Mouse (Mus musculus): Measurements from ENCODE around the gene Fbp2. TPM values are rescaled to one million over a fixed set of nuclear protein-coding genes. Genes with fewer than 3 reads are reported as not detected.
"Not testable (repeated sequence)": the region's sequence is repeated elsewhere in the genome, so short reads cannot be mapped to it uniquely, and the experiment has no call there.

Fbp2 gene
- total and polyA plus RNA-seq, 3 experiments: 15.1 to 29.4 (median 23.7) TPM

DNA sequence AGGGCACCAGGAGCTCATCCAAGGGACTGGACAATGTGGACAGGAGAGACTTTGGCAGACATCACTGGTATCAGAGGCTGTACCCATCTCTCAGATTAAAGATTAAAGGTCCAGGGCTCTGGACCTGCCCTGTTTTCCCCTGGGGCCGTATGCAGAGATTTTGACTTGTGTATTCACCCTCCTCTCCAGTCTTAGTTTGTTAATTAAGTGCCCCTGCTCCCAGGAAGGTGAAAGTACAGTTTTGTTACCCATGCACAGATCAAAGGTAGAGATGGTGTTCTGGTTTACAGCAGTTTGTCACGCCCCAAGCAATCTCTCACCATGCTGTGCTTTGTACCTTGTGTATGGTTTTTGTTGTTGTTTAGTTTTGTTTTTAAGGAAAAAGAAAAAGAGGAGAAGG, 12.4 kb upstream of the Fbp2 start:
- no peak overlapping the region for H3K27ac ChIP-seq
- WGBS: 79% methylated on average over 2 of the region's 2 CpGs
- no peaks in the 10 kb centered on the region for H3K27me3 ChIP-seq (ENCODE audit: control insufficient read depth, insufficient read depth, low read length)
- no peaks in the 10 kb centered on the region for H3K79me2 ChIP-seq (replicated peaks; ENCODE audit: control insufficient read depth, insufficient read depth, low read length)
- intact Hi-C loops (cut with DNase I): no loop called here
- H3K9ac ChIP-seq (ENCODE audit: low read depth, low read length): no peak overlapping the region
- no peaks in the 10 kb centered on the region for H3K36me3 ChIP-seq (ENCODE audit: control insufficient read depth, insufficient read depth, low read length)
- TF ChIP-seq POLR2A (IDR thresholded peaks at IDR 0.05; ENCODE audit: insufficient read depth, low read depth, low read length) (no peak), EP300 (IDR thresholded peaks at IDR 0.05; ENCODE audit: insufficient read depth, low read depth, low read length) (no peak), CTCF (IDR thresholded peaks at IDR 0.05) (no peak)
- no peak for DNase-seq
- H3K4me1 ChIP-seq (ENCODE audit: control insufficient read depth, insufficient read depth, low read length): no peaks in the 10 kb centered on the region
- no peak overlapping the region for H3K4me3 ChIP-seq

DNA sequence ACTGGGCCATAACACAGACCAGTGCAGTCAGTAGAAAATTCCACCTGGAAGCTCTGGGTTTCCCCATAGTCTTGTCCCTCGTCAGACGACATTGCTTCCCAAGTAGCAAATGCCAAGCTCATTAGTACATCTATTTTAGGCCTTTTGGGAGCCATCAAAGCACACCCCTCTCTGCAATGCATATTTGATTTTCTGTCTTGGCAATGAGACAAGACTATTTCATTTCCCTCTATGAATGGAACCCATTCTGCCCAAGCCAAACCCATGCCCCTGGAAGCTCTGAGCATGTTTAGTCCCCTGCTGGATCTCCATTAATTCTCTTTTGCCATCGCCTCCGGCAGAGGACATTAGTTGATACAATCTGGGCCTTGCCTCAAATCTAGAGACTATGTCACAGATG, 8.6 kb upstream of the Fbp2 start:
- 59% methylated on average over 4 of the region's 4 CpGs for WGBS
- H3K27ac ChIP-seq: no peak overlapping the region
- DNase-seq: no peak
- no peaks in the 10 kb centered on the region for H3K79me2 ChIP-seq (replicated peaks; ENCODE audit: control insufficient read depth, insufficient read depth, low read length)
- H3K9ac ChIP-seq (ENCODE audit: low read depth, low read length): no peak overlapping the region
- H3K4me1 ChIP-seq (ENCODE audit: control insufficient read depth, insufficient read depth, low read length): no peaks in the 10 kb centered on the region
- intact Hi-C loops (cut with DNase I): no loop called here
- no peaks in the 10 kb centered on the region for H3K36me3 ChIP-seq (ENCODE audit: control insufficient read depth, insufficient read depth, low read length)
- TF ChIP-seq POLR2A (IDR thresholded peaks at IDR 0.05; ENCODE audit: insufficient read depth, low read depth, low read length) (no peak), EP300 (IDR thresholded peaks at IDR 0.05; ENCODE audit: insufficient read depth, low read depth, low read length) (no peak), CTCF (IDR thresholded peaks at IDR 0.05) (no peak)
- no peaks in the 10 kb centered on the region for H3K27me3 ChIP-seq (ENCODE audit: control insufficient read depth, insufficient read depth, low read length)
- no peak overlapping the region for H3K4me3 ChIP-seq

DNA sequence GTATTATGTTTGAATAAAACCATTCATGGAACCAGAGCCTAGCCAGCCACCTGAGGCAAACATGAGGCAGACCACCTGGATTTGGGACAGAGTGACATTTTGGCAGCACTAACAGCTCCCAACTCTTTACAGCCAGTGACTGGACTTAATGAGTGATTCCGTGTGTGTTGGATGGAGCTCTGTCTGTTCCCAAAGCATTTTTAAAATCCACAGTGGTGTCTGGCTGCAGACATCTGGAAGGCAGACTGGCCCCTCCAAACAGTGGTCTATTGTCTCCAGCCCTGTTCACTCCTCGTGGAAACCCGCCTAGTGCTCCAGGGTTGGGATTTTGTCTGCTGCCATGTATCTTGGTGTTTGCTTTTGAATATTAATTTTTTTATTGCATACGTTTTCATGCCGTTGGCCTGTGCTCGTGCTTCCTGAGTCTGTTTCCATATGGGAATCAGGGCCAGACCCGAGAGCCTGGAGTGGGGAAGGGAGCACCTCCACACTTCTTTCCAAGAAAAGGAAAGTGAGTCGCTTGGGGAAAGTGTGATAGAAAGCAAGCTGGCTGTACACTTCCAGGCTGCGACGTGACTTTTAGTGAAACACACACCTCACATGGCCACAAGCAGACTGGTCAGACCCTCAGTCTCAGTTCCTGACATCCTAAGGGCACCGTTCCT, 7.6 kb upstream of the Fbp2 start:
- H3K27me3 ChIP-seq (ENCODE audit: control insufficient read depth, insufficient read depth, low read length): no peaks in the 10 kb centered on the region
- no peak overlapping the region for H3K27ac ChIP-seq
- no peaks in the 10 kb centered on the region for H3K36me3 ChIP-seq (ENCODE audit: control insufficient read depth, insufficient read depth, low read length)
- H3K4me1 ChIP-seq (ENCODE audit: control insufficient read depth, insufficient read depth, low read length): no peaks in the 10 kb centered on the region
- WGBS: 57% methylated on average over 11 of the region's 11 CpGs
- H3K4me3 ChIP-seq: no peak overlapping the region
- intact Hi-C loops (cut with DNase I): no loop called here
- no peak for DNase-seq
- TF ChIP-seq CTCF (IDR thresholded peaks at IDR 0.05) (no peak), POLR2A (IDR thresholded peaks at IDR 0.05; ENCODE audit: insufficient read depth, low read depth, low read length) (no peak), EP300 (IDR thresholded peaks at IDR 0.05; ENCODE audit: insufficient read depth, low read depth, low read length) (no peak)
- H3K79me2 ChIP-seq (replicated peaks; ENCODE audit: control insufficient read depth, insufficient read depth, low read length): no peaks in the 10 kb centered on the region
- no peak overlapping the region for H3K9ac ChIP-seq (ENCODE audit: low read depth, low read length)

DNA sequence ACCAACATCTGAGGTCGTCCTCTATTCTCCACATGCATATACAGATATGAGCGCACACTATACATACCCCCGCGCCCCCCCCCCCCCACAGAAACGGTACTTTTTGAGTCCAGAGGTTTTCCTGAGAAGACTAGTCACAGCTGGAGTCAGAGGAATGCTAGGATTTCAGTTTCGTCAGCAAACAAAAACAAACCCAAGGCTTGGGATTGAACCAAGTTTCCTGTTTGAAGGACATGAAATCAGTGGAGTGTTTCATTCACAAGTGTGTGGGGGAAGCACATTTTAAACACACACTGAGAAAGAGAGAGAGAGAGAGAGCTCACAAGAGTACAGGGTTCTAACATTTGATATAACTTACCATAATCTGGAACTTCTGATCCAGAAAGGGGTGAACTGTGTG, 5.5 kb upstream of the Fbp2 start:
- 49% methylated on average over 6 of the region's 6 CpGs for WGBS
- DNase-seq: no peak
- no peak overlapping the region for H3K27ac ChIP-seq
- TF ChIP-seq POLR2A (IDR thresholded peaks at IDR 0.05; ENCODE audit: insufficient read depth, low read depth, low read length) (no peak), CTCF (IDR thresholded peaks at IDR 0.05) (no peak)
- H3K9ac ChIP-seq (ENCODE audit: low read depth, low read length): no peak overlapping the region
- H3K4me3 ChIP-seq: no peak overlapping the region
- no peaks in the 10 kb centered on the region for H3K79me2 ChIP-seq (replicated peaks; ENCODE audit: control insufficient read depth, insufficient read depth, low read length)
- H3K27me3 ChIP-seq (ENCODE audit: control insufficient read depth, insufficient read depth, low read length): no peaks in the 10 kb centered on the region
- H3K36me3 ChIP-seq (ENCODE audit: control insufficient read depth, insufficient read depth, low read length): no peaks in the 10 kb centered on the region
- H3K4me1 ChIP-seq (ENCODE audit: control insufficient read depth, insufficient read depth, low read length): peaks cover 2% of the 10 kb centered on the region; the same call in 1 of the 2 replicates
- intact Hi-C loops (cut with DNase I): no loop called here

DNA sequence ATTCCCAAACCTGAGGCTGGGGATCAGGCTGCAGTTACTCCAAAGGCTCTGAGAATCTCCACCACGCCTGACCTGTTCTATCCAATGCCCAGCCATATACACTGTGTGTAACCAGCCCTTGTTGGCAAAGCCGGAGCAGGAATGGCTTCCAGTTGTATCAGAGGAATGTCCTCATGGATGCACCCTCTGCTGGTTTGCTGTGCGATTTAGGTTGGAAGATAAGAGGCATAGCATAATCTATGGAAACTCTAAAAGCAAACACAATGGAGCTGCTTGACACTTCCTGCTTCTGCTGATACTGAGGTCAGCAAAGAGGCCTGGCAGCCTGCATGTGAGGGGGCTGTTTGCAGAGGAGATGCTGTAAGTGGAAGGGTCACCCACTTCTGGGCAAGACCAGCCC, 4.7 kb upstream of the Fbp2 start:
- no peak overlapping the region for H3K4me3 ChIP-seq
- H3K9ac ChIP-seq (ENCODE audit: low read depth, low read length): no peak overlapping the region
- no peak overlapping the region for H3K27ac ChIP-seq
- DNase-seq: no peak
- peaks cover 3% of the 10 kb centered on the region for H3K4me1 ChIP-seq (ENCODE audit: control insufficient read depth, insufficient read depth, low read length)
- no peak for TF ChIP-seq EP300 (IDR thresholded peaks at IDR 0.05; ENCODE audit: insufficient read depth, low read depth, low read length)
- TF ChIP-seq CTCF (IDR thresholded peaks at IDR 0.05): no peak
- no peak for TF ChIP-seq POLR2A (IDR thresholded peaks at IDR 0.05; ENCODE audit: insufficient read depth, low read depth, low read length)
- intact Hi-C loops (cut with DNase I): no loop called here
- WGBS: 55% methylated on average over 3 of the region's 3 CpGs
- no peaks in the 10 kb centered on the region for H3K27me3 ChIP-seq (ENCODE audit: control insufficient read depth, insufficient read depth, low read length)
- no peaks in the 10 kb centered on the region for H3K79me2 ChIP-seq (replicated peaks; ENCODE audit: control insufficient read depth, insufficient read depth, low read length)
- no peaks in the 10 kb centered on the region for H3K36me3 ChIP-seq (ENCODE audit: control insufficient read depth, insufficient read depth, low read length)

DNA sequence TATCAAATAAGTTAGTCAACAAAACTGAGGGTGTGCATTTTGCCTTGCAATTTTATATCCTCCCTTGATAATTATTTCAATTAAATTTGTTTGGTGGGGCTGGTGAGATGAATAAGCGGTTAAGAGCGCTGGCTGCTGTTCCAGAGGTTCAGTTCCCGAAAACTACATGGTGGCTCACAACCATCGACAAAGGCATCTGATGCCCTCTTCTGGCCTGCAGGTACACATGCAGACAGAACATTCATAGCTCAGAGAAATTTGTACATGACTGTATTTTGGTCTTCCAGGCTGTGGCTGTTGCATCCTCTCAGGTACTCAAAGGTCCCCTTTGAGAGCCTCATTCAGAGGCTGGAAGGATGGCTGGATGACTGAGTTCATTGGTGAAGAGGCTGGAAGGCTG, 1.8 kb upstream of the Fbp2 start:
- Histone ChIP-seq H3K36me3 (ENCODE audit: control insufficient read depth, insufficient read depth, low read length) (no peaks in the 10 kb centered on the region), H3K4me1 (ENCODE audit: control insufficient read depth, insufficient read depth, low read length) (peaks cover 3% of the 10 kb centered on the region), H3K27ac (no peak overlapping the region), H3K9ac (ENCODE audit: low read depth, low read length) (no peak overlapping the region), H3K4me3 (no peak overlapping the region), H3K27me3 (ENCODE audit: control insufficient read depth, insufficient read depth, low read length) (no peaks in the 10 kb centered on the region), H3K79me2 (replicated peaks; ENCODE audit: control insufficient read depth, insufficient read depth, low read length) (no peaks in the 10 kb centered on the region)
- WGBS: 87% methylated on average over 4 of the region's 4 CpGs
- intact Hi-C loops (cut with DNase I): no loop called here
- DNase-seq: no peak
- TF ChIP-seq EP300 (IDR thresholded peaks at IDR 0.05; ENCODE audit: insufficient read depth, low read depth, low read length): no peak

DNA sequence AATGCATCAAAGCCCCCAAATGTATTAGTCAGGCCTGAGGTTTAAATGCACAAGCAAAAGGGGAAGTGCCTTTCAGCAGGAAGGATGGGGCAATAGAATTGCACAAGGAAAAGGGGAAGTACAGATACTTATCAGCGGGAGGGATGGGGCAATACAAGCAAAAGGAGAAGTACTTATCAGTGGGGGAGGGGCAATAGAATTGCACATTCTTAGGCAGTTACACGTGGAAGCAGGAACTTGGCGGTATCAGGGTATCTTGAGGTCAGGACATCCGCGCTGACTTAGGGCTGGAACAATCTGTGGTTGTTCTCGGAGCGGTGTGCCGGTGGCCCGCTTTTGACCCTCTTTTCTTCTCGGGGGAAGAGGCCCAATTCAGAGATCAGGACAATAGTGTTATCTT, 1.0 kb upstream of the Fbp2 start:
- not testable (repeated sequence) for H3K9ac ChIP-seq (ENCODE audit: low read depth, low read length); DNase-seq; H3K27me3 ChIP-seq (ENCODE audit: control insufficient read depth, insufficient read depth, low read length); H3K4me3 ChIP-seq; H3K36me3 ChIP-seq (ENCODE audit: control insufficient read depth, insufficient read depth, low read length); H3K79me2 ChIP-seq (replicated peaks; ENCODE audit: control insufficient read depth, insufficient read depth, low read length); H3K4me1 ChIP-seq (ENCODE audit: control insufficient read depth, insufficient read depth, low read length)
- peak overlapping the region; percentile 75; the same call in 1 of the 2 replicates for H3K27ac ChIP-seq
- 39% methylated on average over 10 of the region's 10 CpGs for WGBS
- intact Hi-C loops (cut with DNase I): loop anchor here (10.0 kb wide), 1 partner anchor 394 kb away; the partner anchor contains the start of gene Gm49359
